Mouse (Mus musculus) granulocyte monocyte progenitor cell, adult 5-6 weeks (primary cell): ENCODE data around the gene B4galnt4. TPM values are rescaled to one million over a fixed set of nuclear protein-coding genes. Genes with fewer than 3 reads are reported as not detected.

Experiments used
- ATAC-seq: replicated peaks from 2 replicates; pipeline ENCODE4 v1.8.0; 2016; ENCODE audit warnings: mild to moderate bottlenecking, moderate TSS enrichment, inconsistent platforms; ENCODE audit not compliant: poor library complexity, severe bottlenecking
- total RNA-seq, 2 experiments: library from RNA; stranded (forward) in 1 of 2; stranded (reverse) in 1 of 2; fragments of 200-712, 200-1000 nt in 1 of 2; fragments of >200 nt in 1 of 2; fragmentation: Nextera tagmentation in 1 of 2; gene quantifications; 2 replicates each; pipeline ENCODE4 v1.2.3; 2014 to 2017

Gene B4galnt4
- total RNA-seq, 2 experiments from 2014 or later: 0.60 TPM; not detected in 1

DNA sequence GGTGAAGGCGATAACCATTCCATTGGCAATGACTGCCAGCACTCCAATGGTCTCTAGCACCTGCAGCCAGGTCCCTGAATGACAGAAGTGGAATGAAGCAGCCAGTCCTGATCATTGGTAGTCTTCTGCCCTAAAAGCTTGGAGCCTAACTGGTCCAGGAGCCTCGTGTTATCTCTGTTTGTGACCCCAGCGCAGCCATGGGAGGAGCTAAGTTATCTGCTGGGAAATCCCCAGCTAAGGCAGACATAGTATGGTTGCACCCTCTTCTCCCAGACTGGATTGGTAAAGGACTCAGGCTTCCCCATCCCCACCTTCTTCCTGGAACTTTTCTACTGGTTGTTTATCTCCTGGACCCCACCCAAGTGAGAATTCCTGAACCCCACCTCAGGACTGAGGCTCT lies 42.3 kb downstream of the B4galnt4 start:
- no peak for ATAC-seq

DNA sequence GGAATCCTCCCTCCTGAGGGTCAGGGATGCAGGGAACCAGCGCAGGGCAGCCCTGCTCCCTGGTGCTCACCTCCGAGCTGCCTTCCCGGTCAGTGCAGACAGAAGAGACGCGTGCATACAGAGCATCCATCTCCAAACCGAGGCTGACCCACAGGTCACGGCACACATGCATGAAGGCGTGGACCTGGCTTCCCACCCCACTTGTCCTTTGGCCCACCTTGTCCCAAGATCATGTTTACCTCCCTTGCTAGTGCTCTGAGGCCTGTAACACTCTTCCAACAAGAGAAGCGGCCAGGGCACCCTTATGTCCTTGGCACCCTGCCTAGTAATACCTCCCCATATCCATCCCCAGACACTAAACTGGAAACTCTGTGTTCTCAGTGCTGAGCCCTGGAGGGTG lies 55.0 kb downstream of the B4galnt4 start:
- no peak for ATAC-seq

DNA sequence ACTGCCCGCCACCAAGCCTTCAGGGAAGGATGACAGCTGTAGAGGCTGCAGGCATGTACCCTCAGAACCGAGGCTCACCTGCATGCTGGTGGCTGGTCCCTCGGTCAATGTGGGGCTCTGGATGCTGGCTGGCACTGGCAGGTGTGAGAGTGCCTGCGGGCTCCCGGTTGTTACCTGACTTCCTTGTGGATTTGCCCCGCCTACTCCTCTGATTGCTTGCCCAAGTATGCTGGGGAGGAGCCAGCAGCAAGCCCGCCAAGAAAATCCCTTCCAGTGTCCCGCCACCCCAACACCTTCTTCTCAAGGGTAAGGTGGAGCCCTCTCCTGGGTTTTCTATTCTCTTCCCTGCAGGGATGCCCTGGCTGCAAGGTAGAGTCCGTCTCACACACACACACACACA lies 56.7 kb downstream of the B4galnt4 start, which contains the start of gene Ano9:
TSS of gene Ano9 (minus strand) at position 171 of the 400 bp plus-strand sequence.
- no peak for ATAC-seq

DNA sequence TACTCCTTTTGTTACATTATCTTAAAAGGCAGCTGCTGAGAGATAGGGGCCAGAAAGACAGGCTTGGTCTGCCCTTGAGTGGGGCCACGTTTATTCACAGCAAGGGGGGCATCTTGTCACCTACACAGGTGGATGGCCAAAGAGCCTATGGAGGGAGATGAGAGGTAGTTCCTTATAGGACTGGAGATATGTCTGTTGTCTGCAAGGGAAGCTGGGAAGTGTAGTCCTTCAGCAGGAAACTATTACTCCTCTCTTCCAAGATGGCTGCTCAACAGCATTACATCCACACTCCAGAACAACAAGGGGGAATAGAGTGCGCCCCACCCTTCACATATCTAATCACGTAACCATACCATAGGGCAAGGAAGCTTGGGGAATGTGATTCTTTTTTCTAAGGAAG lies 58.6 kb downstream of the B4galnt4 start:
- no peak for ATAC-seq

DNA sequence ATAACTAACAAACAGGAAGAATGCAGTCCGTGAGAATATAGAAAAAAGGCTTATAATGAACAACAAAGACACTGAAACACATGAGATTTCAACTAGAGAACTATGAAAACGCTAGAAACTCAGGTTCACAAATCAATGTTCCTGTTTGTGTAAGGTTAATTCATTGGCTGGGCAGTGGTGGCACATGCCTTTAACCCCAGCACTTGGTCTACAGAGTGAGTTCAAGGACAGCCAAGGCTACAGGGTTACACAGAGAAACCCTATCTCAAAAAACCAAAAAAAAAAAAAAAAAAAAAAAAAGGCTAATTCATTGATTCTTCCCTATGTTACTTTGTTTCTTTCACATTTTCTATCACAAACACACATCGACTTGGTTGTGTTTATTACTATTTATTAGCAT lies 59.7 kb downstream of the B4galnt4 start:
- no peak for ATAC-seq

DNA sequence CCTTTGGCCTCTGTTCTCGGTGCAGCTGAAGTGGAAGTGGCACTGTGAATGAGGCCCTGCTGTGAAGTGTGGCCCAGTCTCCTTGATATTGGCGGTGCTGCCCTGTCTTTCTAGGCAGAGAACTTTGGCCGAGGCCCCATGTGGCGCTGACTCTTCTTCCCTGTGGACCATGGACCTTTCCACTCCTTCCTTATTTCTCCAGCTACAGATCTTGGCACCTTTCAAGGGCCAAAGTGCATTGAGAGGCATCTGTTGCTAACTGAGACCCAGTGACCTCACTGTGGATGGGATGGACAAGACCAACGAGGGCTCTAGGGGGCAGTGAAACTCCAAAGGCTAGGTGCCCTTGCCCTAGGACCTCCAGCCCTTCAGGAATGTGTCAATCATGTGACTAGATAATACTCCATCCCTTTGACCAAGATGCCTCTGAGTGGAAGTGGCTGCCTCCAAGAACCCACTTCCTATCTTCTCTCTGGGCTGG lies 60.2 kb downstream of the B4galnt4 start:
- ATAC-seq: no peak

Other genes starting within 250 kb of the B4galnt4 start
Only the 30 nearest of the 33 such genes appear.
- not detected in 2 replicates for gene Scgb1c1, start 215.6 kb upstream of the B4galnt4 start, total RNA-seq (2014; fragmentation: Nextera tagmentation)
- gene Scgb1c1, start 215.6 kb upstream of the B4galnt4 start, total RNA-seq (2017): not detected in 2 replicates
- not detected in 2 replicates for gene Odf3, start 213.3 kb upstream of the B4galnt4 start, total RNA-seq (2014; fragmentation: Nextera tagmentation)
- gene Odf3, start 213.3 kb upstream of the B4galnt4 start, total RNA-seq (2017): not detected in 2 replicates
- gene Gm45785, start 204.8 kb upstream of the B4galnt4 start, total RNA-seq (2014; fragmentation: Nextera tagmentation): not detected in 2 replicates
- not detected in 2 replicates for gene Gm45785, start 204.8 kb upstream of the B4galnt4 start, total RNA-seq (2017)
- gene Ric8a, start 204.1 kb upstream of the B4galnt4 start, total RNA-seq (2014; fragmentation: Nextera tagmentation): 45.0 and 45.9 TPM in 2 replicates
- gene Ric8a, start 204.1 kb upstream of the B4galnt4 start, total RNA-seq (2017): 32.6 and 36.2 TPM in 2 replicates
- 15.2 and 21.9 TPM in 2 replicates for gene Bet1l, start 203.5 kb upstream of the B4galnt4 start, total RNA-seq (2014; fragmentation: Nextera tagmentation)
- 20.9 and 21.9 TPM in 2 replicates for gene Bet1l, start 203.5 kb upstream of the B4galnt4 start, total RNA-seq (2017)
- gene Psmd13, start 179.1 kb upstream of the B4galnt4 start, total RNA-seq (2014; fragmentation: Nextera tagmentation): 111 and 117 TPM in 2 replicates
- 229 and 237 TPM in 2 replicates for gene Psmd13, start 179.1 kb upstream of the B4galnt4 start, total RNA-seq (2017)
- gene Sirt3, start 178.8 kb upstream of the B4galnt4 start, total RNA-seq (2014; fragmentation: Nextera tagmentation): 66.7 and 71.3 TPM in 2 replicates
- 28.7 and 32.7 TPM in 2 replicates for gene Sirt3, start 178.8 kb upstream of the B4galnt4 start, total RNA-seq (2017)
- not detected in 2 replicates for gene Cox8b, start 160.7 kb upstream of the B4galnt4 start, total RNA-seq (2014; fragmentation: Nextera tagmentation)
- gene Cox8b, start 160.7 kb upstream of the B4galnt4 start, total RNA-seq (2017): not detected in 2 replicates
- not detected in 2 replicates for gene Nlrp6, start 140.2 kb upstream of the B4galnt4 start, total RNA-seq (2014; fragmentation: Nextera tagmentation)
- gene Nlrp6, start 140.2 kb upstream of the B4galnt4 start, total RNA-seq (2017): not detected in 2 replicates
- 6.6 and 11.5 TPM in 2 replicates for gene Pgghg, start 119.7 kb upstream of the B4galnt4 start, total RNA-seq (2014; fragmentation: Nextera tagmentation)
- 6.9 and 7.8 TPM in 2 replicates for gene Pgghg, start 119.7 kb upstream of the B4galnt4 start, total RNA-seq (2017)
- gene Ifitm5, start 110.8 kb upstream of the B4galnt4 start, total RNA-seq (2014; fragmentation: Nextera tagmentation): 1.7 TPM in 1 of 2 replicates, not detected in the other
- not detected in 2 replicates for gene Ifitm5, start 110.8 kb upstream of the B4galnt4 start, total RNA-seq (2017)
- gene Gm45717, start 105.2 kb upstream of the B4galnt4 start, total RNA-seq (2014; fragmentation: Nextera tagmentation): not detected in 2 replicates
- gene Gm45717, start 105.2 kb upstream of the B4galnt4 start, total RNA-seq (2017): not detected in 2 replicates
- gene Ifitm2, start 105.1 kb upstream of the B4galnt4 start, total RNA-seq (2014; fragmentation: Nextera tagmentation): 555 and 581 TPM in 2 replicates
- 354 and 388 TPM in 2 replicates for gene Ifitm2, start 105.1 kb upstream of the B4galnt4 start, total RNA-seq (2017)
- 79.9 and 149 TPM in 2 replicates for gene Ifitm1, start 93.9 kb upstream of the B4galnt4 start, total RNA-seq (2014; fragmentation: Nextera tagmentation)
- gene Ifitm1, start 93.9 kb upstream of the B4galnt4 start, total RNA-seq (2017): 18.5 and 25.3 TPM in 2 replicates
- gene Ifitm3, start 50.3 kb upstream of the B4galnt4 start, total RNA-seq (2014; fragmentation: Nextera tagmentation): 146 and 224 TPM in 2 replicates
- 55.6 and 69.2 TPM in 2 replicates for gene Ifitm3, start 50.3 kb upstream of the B4galnt4 start, total RNA-seq (2017)
- gene Ifitm6, start 43.2 kb upstream of the B4galnt4 start, total RNA-seq (2014; fragmentation: Nextera tagmentation): 17.9 and 48.1 TPM in 2 replicates
- gene Ifitm6, start 43.2 kb upstream of the B4galnt4 start, total RNA-seq (2017): 22.5 and 42.5 TPM in 2 replicates
- not detected in 2 replicates for gene Gm17387, start 32.0 kb upstream of the B4galnt4 start, total RNA-seq (2014; fragmentation: Nextera tagmentation)
- not detected in 2 replicates for gene Gm17387, start 32.0 kb upstream of the B4galnt4 start, total RNA-seq (2017)
- gene Pkp3, start 17.1 kb downstream of the B4galnt4 start, total RNA-seq (2014; fragmentation: Nextera tagmentation): 1.4 and 2.2 TPM in 2 replicates
- gene Pkp3, start 17.1 kb downstream of the B4galnt4 start, total RNA-seq (2017): 0.52 and 2.7 TPM in 2 replicates
- 16.9 and 30.9 TPM in 2 replicates for gene Sigirr, start 39.5 kb downstream of the B4galnt4 start, total RNA-seq (2014; fragmentation: Nextera tagmentation)
- 16.6 and 20.2 TPM in 2 replicates for gene Sigirr, start 39.5 kb downstream of the B4galnt4 start, total RNA-seq (2017)
- not detected in 2 replicates for gene Ano9, start 56.7 kb downstream of the B4galnt4 start, total RNA-seq (2014; fragmentation: Nextera tagmentation)
- gene Ano9, start 56.7 kb downstream of the B4galnt4 start, total RNA-seq (2017): not detected in 2 replicates
- 14.0 and 17.5 TPM in 2 replicates for gene Ptdss2, start 61.3 kb downstream of the B4galnt4 start, total RNA-seq (2014; fragmentation: Nextera tagmentation)
- 4.2 and 7.1 TPM in 2 replicates for gene Ptdss2, start 61.3 kb downstream of the B4galnt4 start, total RNA-seq (2017)
- 79.1 and 109 TPM in 2 replicates for gene Rnh1, start 111.8 kb downstream of the B4galnt4 start, total RNA-seq (2014; fragmentation: Nextera tagmentation)
- gene Rnh1, start 111.8 kb downstream of the B4galnt4 start, total RNA-seq (2017): 45.2 and 47.7 TPM in 2 replicates
- 57.4 and 69.3 TPM in 2 replicates for gene Hras, start 132.9 kb downstream of the B4galnt4 start, total RNA-seq (2014; fragmentation: Nextera tagmentation)
- 24.9 and 28.8 TPM in 2 replicates for gene Hras, start 132.9 kb downstream of the B4galnt4 start, total RNA-seq (2017)
- 1.4 and 2.4 TPM in 2 replicates for gene Lrrc56, start 133.1 kb downstream of the B4galnt4 start, total RNA-seq (2014; fragmentation: Nextera tagmentation)
- gene Lrrc56, start 133.1 kb downstream of the B4galnt4 start, total RNA-seq (2017): 0.52 and 0.62 TPM in 2 replicates
- 2.2 TPM in 1 of 2 replicates, not detected in the other for gene Lmntd2, start 153.0 kb downstream of the B4galnt4 start, total RNA-seq (2014; fragmentation: Nextera tagmentation)
- gene Lmntd2, start 153.0 kb downstream of the B4galnt4 start, total RNA-seq (2017): 0.34 TPM in 1 of 2 replicates, not detected in the other
- 3.1 and 4.5 TPM in 2 replicates for gene Rassf7, start 154.8 kb downstream of the B4galnt4 start, total RNA-seq (2014; fragmentation: Nextera tagmentation)
- gene Rassf7, start 154.8 kb downstream of the B4galnt4 start, total RNA-seq (2017): 2.0 and 4.5 TPM in 2 replicates
- 70.9 and 75.4 TPM in 2 replicates for gene Phrf1, start 167.7 kb downstream of the B4galnt4 start, total RNA-seq (2014; fragmentation: Nextera tagmentation)
- 51.7 and 57.7 TPM in 2 replicates for gene Phrf1, start 167.7 kb downstream of the B4galnt4 start, total RNA-seq (2017)
- 0.38 and 1.3 TPM in 2 replicates for gene Irf7, start 205.4 kb downstream of the B4galnt4 start, total RNA-seq (2014; fragmentation: Nextera tagmentation)
- gene Irf7, start 205.4 kb downstream of the B4galnt4 start, total RNA-seq (2017): 2.1 and 2.7 TPM in 2 replicates
- not detected in 2 replicates for gene Cdhr5, start 215.7 kb downstream of the B4galnt4 start, total RNA-seq (2014; fragmentation: Nextera tagmentation)
- not detected in 2 replicates for gene Cdhr5, start 215.7 kb downstream of the B4galnt4 start, total RNA-seq (2017)
- not detected in 2 replicates for gene Sct, start 218.0 kb downstream of the B4galnt4 start, total RNA-seq (2014; fragmentation: Nextera tagmentation)
- gene Sct, start 218.0 kb downstream of the B4galnt4 start, total RNA-seq (2017): not detected in 2 replicates